Mouse (Mus musculus) liver, embryonic 14.5 days (tissue): ENCODE results near the gene Prkd1.

ENCODE experiments used
- CTCF ChIP-seq: IDR thresholded peaks from 2 replicates; pipeline ENCODE4 v1.5.1; 2016; ENCODE audit warnings: antibody characterized with exemption, low read depth, control low read depth
- EP300 ChIP-seq: IDR thresholded peaks from 2 replicates; pipeline ENCODE4 v1.6.1; 2016; ENCODE audit warnings: antibody characterized with exemption, low read depth

DNA sequence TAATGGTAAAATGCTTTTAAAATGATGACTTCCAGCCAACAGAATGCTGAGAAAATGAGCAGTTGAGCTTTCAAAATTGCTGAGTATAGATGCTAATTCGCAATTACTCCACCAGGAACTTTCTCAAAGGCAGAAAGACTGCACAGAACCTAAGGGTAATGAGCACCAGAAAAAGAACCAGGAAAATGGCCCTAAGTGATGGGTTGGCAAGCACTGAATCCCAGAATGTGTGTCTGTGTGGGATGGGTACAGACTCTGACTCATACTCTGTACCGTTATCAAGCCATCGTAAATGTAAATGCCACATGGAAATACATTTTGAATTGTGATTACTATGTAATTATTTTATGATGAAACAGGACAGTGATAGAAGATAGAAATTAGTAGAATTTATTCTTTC, 197.1 kb downstream of the Prkd1 start:
- TF ChIP-seq EP300 = no peak
- TF ChIP-seq CTCF = no peak
